Mouse (Mus musculus): Measurements from ENCODE around the gene Chrna1. TPM values are rescaled to one million over a fixed set of nuclear protein-coding genes. Genes with fewer than 3 reads are reported as not detected.

Gene Chrna1
- polyA plus RNA-seq, 1 experiment, result 0.13 TPM

- no peak for TF ChIP-seq CTCF (IDR thresholded peaks at IDR 0.05; ENCODE audit: extremely low read depth, insufficient read depth, low read length)
- TF ChIP-seq POLR2A (IDR thresholded peaks at IDR 0.05; ENCODE audit: extremely low read depth, insufficient read depth, low read length), result no peak
- H3K4me1 ChIP-seq (ENCODE audit: control insufficient read depth, insufficient read depth, low read length), result no peaks in the 10 kb centered on the region
- no peak overlapping the region for H3K4me3 ChIP-seq (ENCODE audit: insufficient read depth, low read length)
- H3K27ac ChIP-seq (ENCODE audit: insufficient read depth, low read length), result no peak overlapping the region
Measured at GRCm38 (mm10) chr2:73530487-73530886, 49.7 kb downstream of the Chrna1 start.

- Histone ChIP-seq H3K27ac (ENCODE audit: insufficient read depth, low read length) (peak within 1 kb of the TSS; percentile 59), H3K4me3 (ENCODE audit: insufficient read depth, low read length) (peak within 1 kb of the TSS; percentile 44), H3K4me1 (ENCODE audit: control insufficient read depth, insufficient read depth, low read length) (0 out of 2 replicates have a peak, but pooled peaks cover under 1% of the 10 kb centered on the region)
- no peak for TF ChIP-seq CTCF (IDR thresholded peaks at IDR 0.05; ENCODE audit: extremely low read depth, insufficient read depth, low read length)
- no peak for TF ChIP-seq POLR2A (IDR thresholded peaks at IDR 0.05; ENCODE audit: extremely low read depth, insufficient read depth, low read length)
Measured at GRCm38 (mm10) chr2:73529356-73530330, 50.5 kb downstream of the Chrna1 start, which contains the start of gene Wipf1. Wipf1 (minus strand) TSS chr2:73529734.

- peak overlapping the region; percentile 44 for H3K4me3 ChIP-seq (ENCODE audit: insufficient read depth, low read length)
- H3K4me1 ChIP-seq (ENCODE audit: control insufficient read depth, insufficient read depth, low read length), result 0 out of 2 replicates have a peak, but pooled peaks cover 3% of the 10 kb centered on the region
- H3K27ac ChIP-seq (ENCODE audit: insufficient read depth, low read length), result peak overlapping the region; percentile 28
- TF ChIP-seq CTCF (IDR thresholded peaks at IDR 0.05; ENCODE audit: extremely low read depth, insufficient read depth, low read length) (no peak), POLR2A (IDR thresholded peaks at IDR 0.05; ENCODE audit: extremely low read depth, insufficient read depth, low read length) (no peak)
Measured at GRCm38 (mm10) chr2:73528516-73529355, 51.4 kb downstream of the Chrna1 start.

GRCm38 (mm10) chr2:73527956-73528355 is 52.2 kb downstream of the Chrna1 start:
- Histone ChIP-seq H3K27ac (ENCODE audit: insufficient read depth, low read length) (no peak overlapping the region; the same call in 1 of the 2 replicates), H3K4me1 (ENCODE audit: control insufficient read depth, insufficient read depth, low read length) (0 out of 2 replicates have a peak, but pooled peaks cover 3% of the 10 kb centered on the region), H3K4me3 (ENCODE audit: insufficient read depth, low read length) (peak overlapping the region; percentile 44)
- TF ChIP-seq CTCF (IDR thresholded peaks at IDR 0.05; ENCODE audit: extremely low read depth, insufficient read depth, low read length) (no peak), POLR2A (IDR thresholded peaks at IDR 0.05; ENCODE audit: extremely low read depth, insufficient read depth, low read length) (no peak)

- TF ChIP-seq CTCF (IDR thresholded peaks at IDR 0.05; ENCODE audit: extremely low read depth, insufficient read depth, low read length) (no peak), POLR2A (IDR thresholded peaks at IDR 0.05; ENCODE audit: extremely low read depth, insufficient read depth, low read length) (no peak)
- peak overlapping the region; percentile 42; the same call in 1 of the 2 replicates for H3K27ac ChIP-seq (ENCODE audit: insufficient read depth, low read length)
- H3K4me3 ChIP-seq (ENCODE audit: insufficient read depth, low read length), result no peak overlapping the region
- 0 out of 2 replicates have a peak, but pooled peaks cover 3% of the 10 kb centered on the region for H3K4me1 ChIP-seq (ENCODE audit: control insufficient read depth, insufficient read depth, low read length)
Measured at GRCm38 (mm10) chr2:73526691-73527090, 53.4 kb downstream of the Chrna1 start.

GRCm38 (mm10) chr2:73522891-73523290 is 57.2 kb downstream of the Chrna1 start:
- TF ChIP-seq POLR2A (IDR thresholded peaks at IDR 0.05; ENCODE audit: extremely low read depth, insufficient read depth, low read length) (no peak), CTCF (IDR thresholded peaks at IDR 0.05; ENCODE audit: extremely low read depth, insufficient read depth, low read length) (no peak)
- 0 out of 2 replicates have a peak, but pooled peaks cover 3% of the 10 kb centered on the region for H3K4me1 ChIP-seq (ENCODE audit: control insufficient read depth, insufficient read depth, low read length)
- H3K4me3 ChIP-seq (ENCODE audit: insufficient read depth, low read length), result no peak overlapping the region
- H3K27ac ChIP-seq (ENCODE audit: insufficient read depth, low read length), result no peak overlapping the region

- Histone ChIP-seq H3K4me3 (ENCODE audit: insufficient read depth, low read length) (no peak overlapping the region), H3K4me1 (ENCODE audit: control insufficient read depth, insufficient read depth, low read length) (0 out of 2 replicates have a peak, but pooled peaks cover 3% of the 10 kb centered on the region), H3K27ac (ENCODE audit: insufficient read depth, low read length) (no peak overlapping the region)
- no peak for TF ChIP-seq POLR2A (IDR thresholded peaks at IDR 0.05; ENCODE audit: extremely low read depth, insufficient read depth, low read length)
Measured at GRCm38 (mm10) chr2:73522336-73522735, 57.8 kb downstream of the Chrna1 start.

- TF ChIP-seq CTCF (IDR thresholded peaks at IDR 0.05; ENCODE audit: extremely low read depth, insufficient read depth, low read length) (no peak), POLR2A (IDR thresholded peaks at IDR 0.05; ENCODE audit: extremely low read depth, insufficient read depth, low read length) (no peak)
- Histone ChIP-seq H3K4me1 (ENCODE audit: control insufficient read depth, insufficient read depth, low read length) (0 out of 2 replicates have a peak, but pooled peaks cover 3% of the 10 kb centered on the region), H3K27ac (ENCODE audit: insufficient read depth, low read length) (peak overlapping the region; percentile 19; the same call in 1 of the 2 replicates), H3K4me3 (ENCODE audit: insufficient read depth, low read length) (no peak overlapping the region)
Measured at GRCm38 (mm10) chr2:73521737-73522136, 58.4 kb downstream of the Chrna1 start.

GRCm38 (mm10) chr2:73518966-73519365 is 61.2 kb downstream of the Chrna1 start:
- TF ChIP-seq CTCF (IDR thresholded peaks at IDR 0.05; ENCODE audit: extremely low read depth, insufficient read depth, low read length) (no peak), POLR2A (IDR thresholded peaks at IDR 0.05; ENCODE audit: extremely low read depth, insufficient read depth, low read length) (no peak)

More at GRCm38 (mm10) chr2:73518966-73519365, 61.2 kb downstream of the Chrna1 start:
- Histone ChIP-seq H3K4me3 (ENCODE audit: insufficient read depth, low read length) (no peak overlapping the region), H3K27ac (ENCODE audit: insufficient read depth, low read length) (no peak overlapping the region), H3K4me1 (ENCODE audit: control insufficient read depth, insufficient read depth, low read length) (no peaks in the 10 kb centered on the region)

All from cortical plate, adult 2 months (tissue).